Mouse (Mus musculus) brain, adult 2 months (tissue): ENCODE results near the gene Gzf1.
A peak's percentile ranks its signal among the peaks of the same experiment; 100 is the strongest.

Experiments used
- DNase-seq: peaks from one replicate; pipeline ENCODE4 v3.0.0; 2011; ENCODE audit warnings: low read depth, low spot score

Gzf1 gene

GRCm38 (mm10) chr2:148706409-148707201 is 25.8 kb downstream of the Gzf1 start:
- DNase-seq = peak; percentile 71

- no peak for DNase-seq
Observed at GRCm38 (mm10) chr2:148707202-148707530, 26.3 kb downstream of the Gzf1 start.

GRCm38 (mm10) chr2:148712326-148712725 is 31.5 kb downstream of the Gzf1 start:
- DNase-seq = no peak

GRCm38 (mm10) chr2:148717072-148717471 is 36.2 kb downstream of the Gzf1 start:
- DNase-seq = peak; percentile 45

- peak; percentile 65 for DNase-seq
Observed at GRCm38 (mm10) chr2:148719271-148719995, 38.6 kb downstream of the Gzf1 start.

GRCm38 (mm10) chr2:148731614-148732326 is 50.9 kb downstream of the Gzf1 start:
- DNase-seq = peak; percentile 66

- DNase-seq = peak; percentile 99
Observed at GRCm38 (mm10) chr2:148732327-148733000, 51.6 kb downstream of the Gzf1 start, which contains the start of gene Napb. TSS of gene Napb (minus strand) at chr2:148732467.
